Mouse (Mus musculus) myocyte (in vitro differentiated cells): Measurements from ENCODE around the gene Aig1. TPM values are rescaled to one million over a fixed set of nuclear protein-coding genes. Genes with fewer than 3 reads are reported as not detected.

Source experiments
- H3K27me3 ChIP-seq: one replicate; pipeline ENCODE4 v1.6.1; 2011; ENCODE audit not compliant: control insufficient read depth, insufficient read depth, insufficient read length
- H3K36me3 ChIP-seq: one replicate; pipeline ENCODE4 v1.6.1; 2011; ENCODE audit not compliant: control insufficient read depth, insufficient read depth
- H3K4me2 ChIP-seq: one replicate; pipeline ENCODE4 v1.6.1; 2011; ENCODE audit warnings: low read depth, control low read depth
- H3K4me3 ChIP-seq: one replicate; pipeline ENCODE4 v1.5.1; 2011; ENCODE audit warnings: mild to moderate bottlenecking, control low read depth, moderate library complexity
- H3K79me2 ChIP-seq: one replicate; pipeline ENCODE4 v1.6.1; 2011; ENCODE audit not compliant: control insufficient read depth, insufficient read depth
- H3ac ChIP-seq: one replicate; pipeline ENCODE4 v1.6.1; 2011; ENCODE audit not compliant: control insufficient read depth, insufficient read length
- CEBPB ChIP-seq: IDR thresholded peaks from 2 replicates; pipeline ENCODE4 v1.6.1; 2011; ENCODE audit warnings: mild to moderate bottlenecking, moderate library complexity; ENCODE audit not compliant: poor library complexity, insufficient read depth, severe bottlenecking
- E2F4 ChIP-seq: IDR thresholded peaks from one replicate; pipeline ENCODE4 v1.6.1; 2011; ENCODE audit warnings: mild to moderate bottlenecking, control low read depth, moderate library complexity; ENCODE audit not compliant: insufficient read depth
- MAX ChIP-seq: IDR thresholded peaks from one replicate; pipeline ENCODE4 v1.6.1; 2011; ENCODE audit warnings: low read depth, mild to moderate bottlenecking, control low read depth
- MYOD1 ChIP-seq, 3 experiments: IDR thresholded peaks; one replicate each; pipeline ENCODE4 v1.6.1; 2011; ENCODE audit warnings: control low read depth in 2 of 3, low read depth in 2 of 3, mild to moderate bottlenecking in 2 of 3, moderate library complexity in 1 of 3; ENCODE audit not compliant: insufficient read length in 2 of 3, control insufficient read depth in 1 of 3
- MYOG ChIP-seq, 3 experiments: IDR thresholded peaks; one replicate each; pipeline ENCODE4 v1.6.1; 2011; ENCODE audit warnings: control low read depth in 2 of 3, low read depth in 2 of 3, mild to moderate bottlenecking in 2 of 3; ENCODE audit not compliant: insufficient read length in 2 of 3, control insufficient read depth in 1 of 3, insufficient read depth in 1 of 3
- POLR2A ChIP-seq: IDR thresholded peaks from one replicate; pipeline ENCODE4 v1.6.1; 2011; ENCODE audit warnings: low read depth, mild to moderate bottlenecking, control low read depth, moderate library complexity; ENCODE audit not compliant: insufficient read length
- POLR2AphosphoS2 ChIP-seq: IDR thresholded peaks from one replicate; pipeline ENCODE4 v1.6.1; 2011; ENCODE audit warnings: low read depth, control low read depth; ENCODE audit not compliant: insufficient read length
- REST ChIP-seq: IDR thresholded peaks from one replicate; pipeline ENCODE4 v1.6.1; 2011; ENCODE audit warnings: mild to moderate bottlenecking, control low read depth, moderate library complexity; ENCODE audit not compliant: insufficient read depth, insufficient read length
- SRF ChIP-seq: IDR thresholded peaks from one replicate; pipeline ENCODE4 v1.6.1; 2011; ENCODE audit warnings: low read depth; ENCODE audit not compliant: control insufficient read depth, insufficient read length
- TCF12 ChIP-seq: IDR thresholded peaks from one replicate; pipeline ENCODE4 v1.6.1; 2011; ENCODE audit warnings: mild to moderate bottlenecking, control low read depth; ENCODE audit not compliant: poor library complexity, insufficient read depth, severe bottlenecking
- TCF3 ChIP-seq: IDR thresholded peaks from one replicate; pipeline ENCODE4 v1.6.1; 2011; ENCODE audit warnings: low read depth, control low read depth; ENCODE audit not compliant: insufficient read length
- USF1 ChIP-seq: IDR thresholded peaks from one replicate; pipeline ENCODE4 v1.6.1; 2011; ENCODE audit warnings: low read depth, mild to moderate bottlenecking, control low read depth, moderate library complexity
- polyA plus RNA-seq: library from polyadenylated mRNA; unstranded; fragments of >200 nt; fragmentation: generic; extraction: Trizol; gene quantifications from one replicate; pipeline ENCODE4 v1.2.1, GENCODE M21; 2012; ENCODE audit warnings: missing spikeins

Aig1 gene
- polyA plus RNA-seq, 1 experiment, result 31.3 TPM

- no peak for TF ChIP-seq MYOD1 (IDR thresholded peaks at IDR 0.05; ENCODE audit: control insufficient read depth in 1 of 3, insufficient read length in 2 of 3, low read depth in 2 of 3)
- no peak for TF ChIP-seq POLR2AphosphoS2
- no peak for TF ChIP-seq MAX
- no peak for TF ChIP-seq CEBPB
- TF ChIP-seq USF1, result no peak
- no peak for TF ChIP-seq TCF12
- no peak for TF ChIP-seq REST
- no peak for TF ChIP-seq POLR2A
- TF ChIP-seq E2F4, result no peak
- no peak for TF ChIP-seq MYOG (IDR thresholded peaks at IDR 0.05; ENCODE audit: control insufficient read depth in 1 of 3, insufficient read depth in 1 of 3, insufficient read length in 2 of 3, low read depth in 2 of 3)
- TF ChIP-seq TCF3, result no peak
- no peak for TF ChIP-seq SRF
- H3ac ChIP-seq, result no peak overlapping the region
- H3K4me3 ChIP-seq, result no peak overlapping the region
- no peaks in the 10 kb centered on the region for H3K79me2 ChIP-seq
- peaks cover 17% of the 10 kb centered on the region for H3K36me3 ChIP-seq
- H3K27me3 ChIP-seq, result no peaks in the 10 kb centered on the region
- H3K4me2 ChIP-seq, result no peak overlapping the region
These were observed 67.5 kb downstream of the Aig1 start for GRCm38 (mm10) chr10:13801296-13801695.

- no peak overlapping the region for H3ac ChIP-seq
- no peaks in the 10 kb centered on the region for H3K27me3 ChIP-seq
- no peaks in the 10 kb centered on the region for H3K36me3 ChIP-seq
- no peaks in the 10 kb centered on the region for H3K79me2 ChIP-seq
- no peak overlapping the region for H3K4me2 ChIP-seq
- no peak for TF ChIP-seq POLR2AphosphoS2
- H3K4me3 ChIP-seq, result no peak overlapping the region
These were observed 75.3 kb downstream of the Aig1 start for GRCm38 (mm10) chr10:13793458-13793857.

- no peaks in the 10 kb centered on the region for H3K27me3 ChIP-seq
- no peak overlapping the region for H3K4me2 ChIP-seq
- no peaks in the 10 kb centered on the region for H3K79me2 ChIP-seq
- TF ChIP-seq TCF3 (no peak), POLR2AphosphoS2 (no peak), CEBPB (no peak), USF1 (no peak), TCF12 (no peak), SRF (no peak), REST (no peak), MYOD1 (IDR thresholded peaks at IDR 0.05; ENCODE audit: control insufficient read depth in 1 of 3, insufficient read length in 2 of 3, low read depth in 2 of 3) (no peak), MYOG (IDR thresholded peaks at IDR 0.05; ENCODE audit: control insufficient read depth in 1 of 3, insufficient read depth in 1 of 3, insufficient read length in 2 of 3, low read depth in 2 of 3) (no peak), E2F4 (no peak), MAX (no peak), POLR2A (no peak)
- H3K36me3 ChIP-seq, result no peaks in the 10 kb centered on the region
- H3ac ChIP-seq, result no peak overlapping the region
- H3K4me3 ChIP-seq, result no peak overlapping the region
These were observed 76.0 kb downstream of the Aig1 start for GRCm38 (mm10) chr10:13792788-13793187.

GRCm38 (mm10) chr10:13789604-13790003 is 79.2 kb downstream of the Aig1 start:
- TF ChIP-seq POLR2A (no peak), E2F4 (no peak), TCF3 (no peak), POLR2AphosphoS2 (no peak), REST (no peak), SRF (no peak), MYOD1 (IDR thresholded peaks at IDR 0.05; ENCODE audit: control insufficient read depth in 1 of 3, insufficient read length in 2 of 3, low read depth in 2 of 3) (no peak), USF1 (no peak), MAX (no peak), CEBPB (no peak), MYOG (IDR thresholded peaks at IDR 0.05; ENCODE audit: control insufficient read depth in 1 of 3, insufficient read depth in 1 of 3, insufficient read length in 2 of 3, low read depth in 2 of 3) (no peak), TCF12 (no peak)
- Histone ChIP-seq H3K4me2 (no peak overlapping the region), H3K4me3 (no peak overlapping the region), H3K79me2 (no peaks in the 10 kb centered on the region), H3K36me3 (no peaks in the 10 kb centered on the region), H3ac (no peak overlapping the region), H3K27me3 (no peaks in the 10 kb centered on the region)

GRCm38 (mm10) chr10:13788057-13788456 is 80.7 kb downstream of the Aig1 start:
- no peaks in the 10 kb centered on the region for H3K36me3 ChIP-seq
- TF ChIP-seq MYOD1 (IDR thresholded peaks at IDR 0.05; ENCODE audit: control insufficient read depth in 1 of 3, insufficient read length in 2 of 3, low read depth in 2 of 3) (no peak), POLR2AphosphoS2 (no peak), MYOG (IDR thresholded peaks at IDR 0.05; ENCODE audit: control insufficient read depth in 1 of 3, insufficient read depth in 1 of 3, insufficient read length in 2 of 3, low read depth in 2 of 3) (no peak), POLR2A (no peak), SRF (no peak), TCF3 (no peak), TCF12 (no peak), REST (no peak), USF1 (no peak), E2F4 (no peak), MAX (no peak), CEBPB (no peak)
- no peak overlapping the region for H3K4me2 ChIP-seq
- no peaks in the 10 kb centered on the region for H3K27me3 ChIP-seq
- H3K79me2 ChIP-seq, result no peaks in the 10 kb centered on the region
- H3K4me3 ChIP-seq, result no peak overlapping the region
- no peak overlapping the region for H3ac ChIP-seq
